Mouse (Mus musculus) thymus, adult 2 months (tissue): ENCODE measurements at regions not wholly inside any gene's neighbourhood (a gene's known extent, or its start where the extent isn't known, plus 50 kb on each side); places are given as distances from the start of the nearest gene placed in this dataset.

Experiments
- CTCF ChIP-seq: fragments of 200-500 bp; IDR thresholded peaks from 2 replicates; pipeline ENCODE4 v1.5.1; 2012; ENCODE audit warnings: mild to moderate bottlenecking, control low read depth, low read length, moderate library complexity, borderline replicate concordance; ENCODE audit not compliant: control insufficient read depth, poor library complexity, insufficient read depth; ENCODE audit errors: extremely low read depth
- POLR2A ChIP-seq: fragments of 200-500 bp; IDR thresholded peaks from 2 replicates; pipeline ENCODE4 v1.6.1; 2012; ENCODE audit warnings: mild to moderate bottlenecking, low read length, control low read depth, moderate library complexity; ENCODE audit not compliant: control insufficient read depth, poor library complexity, insufficient read depth; ENCODE audit errors: extremely low read depth

GRCm38 (mm10) chr5:118351301-118351700 lies 106.3 kb downstream of the 2410131K14Rik start:
- TF ChIP-seq CTCF: no peak
- TF ChIP-seq POLR2A: no peak
